Mouse (Mus musculus): ENCODE measurements at regions not wholly inside any gene's neighbourhood (a gene's known extent, or its start where the extent isn't known, plus 50 kb on each side); places are given as distances from the start of the nearest gene placed in this dataset.

DNA sequence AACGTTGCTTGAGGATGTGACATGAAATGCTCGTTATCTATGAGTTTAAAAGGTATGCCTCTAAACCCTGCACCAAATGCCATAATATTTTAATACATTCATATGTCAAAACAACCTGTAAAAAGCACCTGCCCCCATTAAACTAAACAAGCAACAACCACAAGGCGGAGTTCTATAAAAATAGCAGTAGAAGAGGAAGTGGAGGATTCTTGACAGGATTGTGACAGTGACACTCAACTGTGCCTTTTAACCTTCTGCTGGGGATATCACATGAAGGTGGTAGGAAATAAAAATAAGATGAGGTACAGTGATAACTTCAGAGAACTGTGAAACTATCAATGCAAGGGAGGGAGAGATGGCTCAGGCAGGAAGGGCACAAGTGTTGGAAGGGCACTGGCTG, 58.6 kb upstream of the Dbx2 start:
- no peaks in the 10 kb centered on the region for H3K4me1 ChIP-seq (ENCODE audit: control insufficient read depth, insufficient read depth, low read length)
- H3K4me3 ChIP-seq (ENCODE audit: insufficient read depth, low read length): no peak overlapping the region
- no peak for TF ChIP-seq CTCF (IDR thresholded peaks at IDR 0.05; ENCODE audit: borderline replicate concordance, insufficient read depth, low read length)
- TF ChIP-seq POLR2A (IDR thresholded peaks at IDR 0.05; ENCODE audit: low read depth, low read length): no peak
- H3K27ac ChIP-seq (ENCODE audit: insufficient read depth, low read length): no peak overlapping the region

DNA sequence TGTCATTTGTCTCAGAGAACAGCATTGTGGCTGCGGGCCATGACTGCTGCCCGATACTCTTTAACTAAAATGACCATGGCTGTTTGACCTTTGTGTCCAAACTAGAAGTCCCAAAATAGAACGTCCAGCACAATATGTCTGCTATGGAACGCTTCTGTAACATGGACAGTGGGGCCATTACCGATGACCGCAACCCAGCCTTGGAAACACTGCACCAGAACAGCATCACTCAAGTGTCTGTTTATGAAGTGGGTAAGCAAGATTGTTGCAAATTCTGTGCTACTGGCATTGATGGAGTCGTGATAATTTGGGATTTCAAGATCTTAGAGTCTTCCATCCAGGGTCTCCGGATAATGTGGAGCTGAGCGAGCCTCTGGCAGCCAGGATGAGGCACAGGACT, 60.2 kb upstream of the Dbx2 start:
- TF ChIP-seq POLR2A (IDR thresholded peaks at IDR 0.05; ENCODE audit: low read depth, low read length) (no peak), CTCF (IDR thresholded peaks at IDR 0.05; ENCODE audit: borderline replicate concordance, insufficient read depth, low read length) (no peak)
- H3K27ac ChIP-seq (ENCODE audit: insufficient read depth, low read length): no peak overlapping the region
- H3K4me3 ChIP-seq (ENCODE audit: insufficient read depth, low read length): no peak overlapping the region
- no peaks in the 10 kb centered on the region for H3K4me1 ChIP-seq (ENCODE audit: control insufficient read depth, insufficient read depth, low read length)

DNA sequence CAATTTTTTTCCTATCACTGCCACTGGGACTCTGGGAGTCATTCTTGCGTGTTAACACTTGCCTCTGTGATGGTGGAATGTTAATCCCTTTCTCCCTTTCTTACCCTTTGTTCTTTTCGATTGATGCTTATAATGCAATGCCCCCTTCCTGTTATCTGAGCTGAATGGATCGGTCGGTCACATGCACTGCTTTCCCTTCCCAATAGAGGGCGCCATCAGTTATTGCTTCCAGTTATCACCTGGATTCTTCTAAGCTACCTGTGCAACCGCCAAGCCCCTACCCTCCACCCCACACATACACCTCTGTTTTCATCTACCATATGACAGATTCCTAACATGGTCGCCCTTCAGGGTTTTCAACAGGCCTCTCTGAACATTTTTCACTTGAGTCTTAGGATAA, 66.9 kb upstream of the Ano6 start:
- no peak overlapping the region for H3K27ac ChIP-seq (ENCODE audit: insufficient read depth, low read length)
- TF ChIP-seq CTCF (IDR thresholded peaks at IDR 0.05; ENCODE audit: borderline replicate concordance, insufficient read depth, low read length): no peak
- no peak for TF ChIP-seq POLR2A (IDR thresholded peaks at IDR 0.05; ENCODE audit: low read depth, low read length)
- H3K4me1 ChIP-seq (ENCODE audit: control insufficient read depth, insufficient read depth, low read length): no peaks in the 10 kb centered on the region
- no peak overlapping the region for H3K4me3 ChIP-seq (ENCODE audit: insufficient read depth, low read length)

DNA sequence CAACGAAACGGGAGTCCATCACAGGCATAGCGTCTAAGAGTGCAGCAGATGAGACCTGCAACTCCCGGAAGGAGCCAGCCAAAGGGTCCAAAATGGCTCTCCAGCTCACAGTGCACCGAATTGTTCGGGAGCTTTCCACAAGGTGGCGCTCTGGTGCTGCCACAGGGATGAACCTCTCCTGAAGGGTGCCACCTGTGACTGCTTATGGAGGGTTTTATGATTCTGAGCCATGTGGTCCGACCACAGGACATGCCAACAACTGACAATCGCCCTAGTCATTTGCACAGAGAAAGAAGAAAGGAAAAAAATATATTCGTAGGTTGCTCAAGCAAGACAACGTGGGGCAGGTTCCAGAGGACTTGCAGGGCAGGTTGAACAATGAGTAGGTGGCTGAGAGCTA, 64.8 kb upstream of the Ano6 start:
- H3K4me3 ChIP-seq (ENCODE audit: insufficient read depth, low read length): no peak overlapping the region
- H3K4me1 ChIP-seq (ENCODE audit: control insufficient read depth, insufficient read depth, low read length): no peaks in the 10 kb centered on the region
- peak; percentile 56; the same call in 1 of the 2 replicates for TF ChIP-seq CTCF (IDR thresholded peaks at IDR 0.05; ENCODE audit: borderline replicate concordance, insufficient read depth, low read length)
- TF ChIP-seq POLR2A (IDR thresholded peaks at IDR 0.05; ENCODE audit: low read depth, low read length): no peak
- H3K27ac ChIP-seq (ENCODE audit: insufficient read depth, low read length): no peak overlapping the region

DNA sequence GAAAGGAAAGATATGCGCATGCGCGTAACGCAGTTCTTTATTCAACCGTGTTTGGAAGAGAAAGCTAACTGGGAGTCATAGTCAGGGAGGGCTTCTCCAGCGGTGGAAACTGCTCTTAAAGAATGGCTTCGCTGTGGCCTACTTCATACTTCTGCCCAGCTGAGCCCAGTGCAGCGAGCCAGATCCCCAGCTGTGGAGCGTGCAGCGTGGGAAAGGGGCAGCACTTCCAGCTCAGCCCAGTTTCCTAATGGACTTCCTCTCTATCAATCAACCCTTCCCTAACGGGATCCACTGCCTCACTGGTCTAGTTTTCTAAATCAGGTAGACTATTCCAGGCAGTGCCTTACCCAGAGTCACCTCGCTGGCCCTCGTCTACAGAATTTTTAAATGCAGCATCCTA, 64.1 kb upstream of the Ano6 start:
- TF ChIP-seq POLR2A (IDR thresholded peaks at IDR 0.05; ENCODE audit: low read depth, low read length) (no peak), CTCF (IDR thresholded peaks at IDR 0.05; ENCODE audit: borderline replicate concordance, insufficient read depth, low read length) (no peak)
- Histone ChIP-seq H3K4me1 (ENCODE audit: control insufficient read depth, insufficient read depth, low read length) (no peaks in the 10 kb centered on the region), H3K27ac (ENCODE audit: insufficient read depth, low read length) (no peak overlapping the region)

DNA sequence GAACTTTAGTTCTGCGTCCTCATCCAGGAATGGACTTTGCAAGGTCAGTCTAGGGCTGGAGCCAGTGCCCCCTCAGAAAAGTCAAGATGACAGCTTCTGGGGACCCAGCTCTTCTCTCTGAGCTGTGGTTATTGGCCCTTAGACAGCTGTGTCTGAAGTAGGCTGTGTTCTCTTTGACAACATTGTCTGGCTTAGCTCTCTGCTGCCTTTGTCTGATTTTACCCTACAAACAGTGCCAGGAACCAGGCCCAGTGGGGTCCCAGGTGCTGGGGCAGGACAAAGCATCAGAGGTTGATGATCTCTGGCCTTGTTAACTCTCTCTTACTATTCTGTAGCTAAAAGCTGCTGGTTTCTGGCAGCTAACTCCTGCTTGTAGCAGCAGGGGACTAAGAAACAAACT, 54.9 kb upstream of the Ano6 start:
- H3K27ac ChIP-seq (ENCODE audit: insufficient read depth, low read length): no peak overlapping the region
- H3K4me3 ChIP-seq (ENCODE audit: insufficient read depth, low read length): no peak overlapping the region
- H3K4me1 ChIP-seq (ENCODE audit: control insufficient read depth, insufficient read depth, low read length): no peaks in the 10 kb centered on the region
- TF ChIP-seq POLR2A (IDR thresholded peaks at IDR 0.05; ENCODE audit: low read depth, low read length) (no peak), CTCF (IDR thresholded peaks at IDR 0.05; ENCODE audit: borderline replicate concordance, insufficient read depth, low read length) (no peak)

More for the DNA sequence above, 64.1 kb upstream of the Ano6 start:
- H3K4me3 ChIP-seq (ENCODE audit: insufficient read depth, low read length): no peak overlapping the region
